Mouse (Mus musculus) CD4-positive, CD25-positive, alpha-beta regulatory T cell, adult 9 weeks (primary cell): ENCODE measurements around the gene Nell1. TPM values are rescaled to one million over a fixed set of nuclear protein-coding genes. Genes with fewer than 3 reads are reported as not detected.

Source experiments
- polyA plus RNA-seq: library from polyadenylated mRNA; unstranded; fragments of 100-300 nt; shearing (Covaris generic); gene quantifications from one replicate; pipeline ENCODE4 v1.2.1, GENCODE M21; 2017

Gene Nell1
- polyA plus RNA-seq: not detected

DNA sequence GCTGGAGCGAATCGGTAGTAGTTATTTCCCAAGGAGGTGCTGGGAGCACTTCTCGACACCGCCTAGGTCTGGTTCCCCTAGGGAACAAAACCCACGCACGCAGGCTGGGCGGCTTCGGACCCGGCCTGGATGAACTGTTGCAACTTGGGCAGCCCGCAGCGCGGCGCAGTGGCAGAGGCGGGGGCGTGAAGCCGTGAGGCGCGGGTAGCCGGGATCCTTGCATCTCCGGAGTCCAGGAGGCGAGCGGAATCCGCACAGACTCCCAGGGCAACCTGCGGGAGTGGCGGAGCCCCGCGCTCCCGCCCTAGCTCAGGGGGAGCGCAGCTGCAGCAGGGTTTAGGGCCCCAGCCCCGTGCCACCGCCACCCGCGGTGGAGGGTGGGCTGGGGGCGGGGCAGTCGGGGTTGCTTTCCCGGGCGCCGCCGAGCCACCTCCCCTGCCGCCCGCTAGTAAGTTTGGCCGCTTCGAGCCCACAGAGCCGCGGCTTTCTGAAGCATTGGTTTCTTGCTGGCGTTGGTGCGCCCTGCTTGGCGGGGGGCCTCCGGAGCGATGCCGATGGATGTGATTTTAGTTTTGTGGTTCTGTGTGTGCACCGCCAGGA, at the start of gene Nell1:
Gene Nell1, plus strand, starts transcription at position 24 of the 600 bp plus-strand sequence.

DNA sequence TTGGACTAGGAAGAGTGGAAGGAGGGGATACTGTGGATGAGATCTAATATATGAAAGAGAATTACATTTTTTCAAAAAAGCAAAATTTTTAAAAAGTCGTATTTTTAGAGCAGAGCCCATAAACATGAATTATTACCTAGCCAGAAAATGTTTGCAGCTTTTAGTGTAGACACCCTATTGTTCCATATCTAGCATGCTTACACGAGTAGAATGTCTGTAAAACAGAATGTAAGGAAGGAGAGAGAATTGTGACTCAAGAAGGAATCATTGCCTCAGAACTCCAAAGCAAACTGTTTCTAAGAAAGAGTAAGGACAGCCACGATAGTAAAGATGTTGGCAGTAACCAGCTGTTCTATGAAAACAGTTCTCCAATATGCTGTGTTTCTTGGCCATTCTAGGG, 624.2 kb downstream of the Nell1 start, which contains the start of gene 4933405O20Rik:
Gene 4933405O20Rik, plus strand, starts transcription at position 301 of the 400 bp plus-strand sequence.

Other genes with a start within 250 kb of the Nell1 start
- gene Htatip2, start 215.7 kb upstream of the Nell1 start, polyA plus RNA-seq: 63.4 TPM
- gene Prmt3, start 196.5 kb upstream of the Nell1 start, polyA plus RNA-seq: 11.3 TPM
- not detected for gene Slc6a5, start 64.7 kb upstream of the Nell1 start, polyA plus RNA-seq